Mouse (Mus musculus) spleen, adult 18-20 months (tissue): Measurements from ENCODE around the gene Cpne6.

Source experiments
- DNase-seq, 2 experiments: peaks; one replicate each; pipeline ENCODE4 v3.0.0; 2022; ENCODE audit warnings: mixed read lengths in 2 of 2

Gene Cpne6

GRCm38 (mm10) chr14:55510125-55510731, at the start of gene Cpne6:
Gene Cpne6, plus strand, starts transcription at chr14:55510445.
- DNase-seq, result no peak

DNA sequence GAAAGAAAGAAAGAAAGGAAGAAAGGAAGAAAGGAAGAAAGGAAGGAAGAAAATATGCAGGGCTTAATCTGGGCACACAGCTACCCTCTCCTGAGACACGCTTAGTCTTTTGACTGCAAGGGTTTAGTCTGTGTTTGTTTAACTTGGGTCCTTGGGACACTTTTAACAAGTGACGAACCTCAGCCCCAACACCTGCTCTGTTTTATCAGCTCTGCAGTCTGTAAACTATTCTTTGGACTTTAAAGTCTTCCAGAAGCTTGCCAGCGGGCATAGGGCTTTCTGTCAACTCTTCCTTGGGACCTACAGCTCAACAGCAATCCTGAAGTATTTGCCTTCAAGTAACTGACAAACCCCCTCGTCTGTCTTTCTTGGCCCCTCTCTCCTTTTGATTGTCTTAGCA, 48.5 kb upstream of the Cpne6 start:
- no peak for DNase-seq

DNA sequence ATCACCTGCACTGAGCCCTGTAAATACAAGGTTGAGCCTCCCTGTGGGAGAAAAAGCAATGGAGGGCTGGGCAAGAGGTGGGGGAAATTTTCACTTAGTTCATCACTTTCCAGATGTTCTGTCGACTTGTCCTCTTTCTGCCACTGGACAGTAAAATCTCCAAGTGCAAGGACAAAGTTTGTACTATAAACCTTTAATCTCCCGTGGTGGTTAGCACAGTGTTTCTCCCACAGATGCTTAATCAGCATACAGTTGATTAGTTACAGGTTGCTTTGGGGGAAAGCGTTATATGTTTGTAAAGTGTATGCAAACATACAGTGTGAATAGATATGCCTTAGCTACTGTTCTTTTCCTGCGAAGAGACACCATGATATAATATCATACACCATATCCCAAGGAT, 43.8 kb upstream of the Cpne6 start:
- no peak for DNase-seq

- no peak for DNase-seq
These were observed 43.1 kb upstream of the Cpne6 start for GRCm38 (mm10) chr14:55467108-55467507.

GRCm38 (mm10) chr14:55468301-55468741, 41.9 kb upstream of the Cpne6 start:
- no peak for DNase-seq

GRCm38 (mm10) chr14:55469041-55469440, 41.2 kb upstream of the Cpne6 start:
- DNase-seq, result no peak

DNA sequence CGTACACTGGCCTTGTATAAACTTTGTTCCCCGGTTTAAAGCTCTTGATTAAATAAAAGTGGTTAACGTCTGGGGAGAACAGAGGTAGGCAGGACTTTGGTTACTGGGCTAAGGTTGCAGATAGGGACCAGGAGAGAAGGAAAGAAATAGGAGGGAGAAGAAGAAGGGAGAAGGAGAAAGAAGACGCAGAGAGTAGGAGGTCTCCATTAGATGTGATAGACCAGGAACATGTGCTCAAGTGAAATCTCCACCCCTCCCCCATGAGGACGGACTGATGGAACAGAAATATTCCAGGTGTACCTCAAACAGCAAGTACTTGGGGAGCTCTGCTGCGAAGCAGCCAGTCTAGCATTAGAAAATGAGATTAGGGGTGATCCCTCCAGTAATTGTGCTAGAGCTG, 40.4 kb upstream of the Cpne6 start:
- DNase-seq, result no peak

- DNase-seq, result no peak
These were observed 39.4 kb upstream of the Cpne6 start for GRCm38 (mm10) chr14:55470806-55471205.

DNA sequence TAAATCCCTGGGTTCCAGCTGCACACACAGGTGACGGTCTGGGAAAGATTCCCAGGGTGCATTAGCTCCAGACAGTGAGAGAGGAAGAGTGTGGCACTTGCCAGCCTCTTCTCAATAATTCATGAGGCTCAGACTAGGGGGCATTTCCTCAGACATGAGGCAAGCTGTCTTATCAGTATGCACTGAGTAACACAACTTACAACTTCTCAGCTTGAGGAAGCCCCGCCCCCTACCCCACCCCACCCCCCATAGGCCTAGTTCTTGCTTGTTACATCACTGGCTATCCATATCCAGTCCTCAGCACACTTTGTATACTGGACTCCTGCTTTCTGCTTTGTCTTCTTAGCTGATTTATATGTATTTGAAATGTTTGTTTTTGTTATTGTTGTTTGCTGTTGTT, 34.6 kb upstream of the Cpne6 start:
- no peak for DNase-seq

DNA sequence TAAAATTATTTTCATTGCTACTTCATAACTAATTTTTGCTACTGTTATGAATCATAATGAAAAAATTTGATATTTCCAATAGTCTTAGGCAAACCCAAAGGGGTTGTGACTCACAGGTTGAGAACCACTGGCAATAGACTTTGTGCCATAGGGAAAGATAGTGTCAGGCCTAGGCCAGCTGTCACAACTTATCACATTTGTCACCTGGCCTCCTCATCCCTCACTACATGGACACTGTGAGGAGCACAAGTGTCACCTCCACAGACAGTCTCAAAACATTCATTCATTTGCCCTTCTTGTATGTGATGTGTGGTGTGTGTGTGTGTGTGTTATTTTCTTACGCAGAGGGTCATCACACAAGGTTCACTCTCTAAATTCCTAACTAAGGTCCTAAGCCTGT, 32.8 kb upstream of the Cpne6 start:
- DNase-seq, result no peak

DNA sequence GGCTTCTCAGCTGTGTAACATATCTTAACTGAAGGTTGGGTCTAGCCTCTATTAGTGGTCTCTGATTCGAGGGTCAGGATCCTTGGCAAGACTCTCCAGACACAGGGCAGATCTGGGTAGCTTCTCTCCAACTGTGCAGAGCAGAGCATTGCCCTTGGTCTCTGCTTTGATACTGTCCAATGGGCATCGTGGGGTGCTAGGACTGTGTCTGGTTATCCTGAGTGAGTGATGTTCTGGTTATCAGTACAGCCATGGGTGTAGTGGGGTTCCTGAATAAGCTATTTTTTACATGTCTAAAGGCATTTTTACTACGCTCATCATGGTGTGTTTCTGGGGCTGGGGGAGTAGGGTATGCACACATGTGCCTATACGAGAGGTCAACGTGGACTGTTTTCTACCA, 32.4 kb upstream of the Cpne6 start:
- no peak for DNase-seq

DNA sequence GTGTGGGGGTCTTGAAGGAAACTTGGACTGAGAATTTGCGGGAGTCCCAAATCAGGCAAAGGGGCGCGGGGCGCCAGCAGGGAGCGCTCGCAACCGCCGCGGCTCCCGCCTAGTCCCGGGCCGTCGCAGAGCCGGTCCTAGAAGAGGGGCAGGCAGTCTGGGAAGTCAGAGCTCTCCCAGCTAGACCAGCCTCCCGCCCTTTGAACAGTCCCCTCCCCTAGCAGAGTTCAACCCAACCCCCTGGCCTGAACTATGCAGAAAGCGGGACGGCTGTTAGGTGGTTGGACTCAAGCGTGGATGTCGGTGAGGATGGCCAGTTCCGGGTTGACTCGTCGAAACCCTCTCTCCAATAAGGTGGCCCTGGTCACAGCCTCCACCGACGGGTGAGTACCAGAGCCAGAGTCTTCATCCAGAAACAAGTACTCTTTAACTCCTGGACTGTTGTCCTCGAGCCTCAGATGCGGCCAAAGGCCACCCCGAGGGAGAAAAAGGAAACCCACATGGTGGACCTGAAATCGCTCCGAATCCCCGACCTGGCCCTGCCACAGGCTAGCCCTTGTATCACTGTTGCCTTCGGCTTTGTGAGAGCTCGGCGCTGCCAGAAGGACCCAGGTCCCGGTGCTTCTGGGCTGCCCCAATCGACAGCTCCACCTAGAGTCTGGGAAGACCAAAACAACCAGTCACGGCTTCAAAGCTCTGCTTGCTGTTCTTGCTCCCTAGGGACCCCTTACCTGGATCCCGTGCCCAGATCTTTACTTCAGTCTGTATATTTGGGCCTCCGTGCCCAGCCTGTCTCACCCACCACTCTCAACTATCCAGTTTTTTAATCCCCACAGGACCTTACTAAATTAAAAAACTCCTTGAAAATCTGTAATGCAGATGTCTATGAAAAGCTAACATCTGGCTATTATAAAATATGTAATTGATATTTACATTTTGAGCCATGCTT, 31.3 kb upstream of the Cpne6 start, which contains the start of gene Dhrs4:
TSS of gene Dhrs4 (plus strand) at position 108 of the 949 bp plus-strand sequence.
- peak; percentile 68 to 73 for DNase-seq

- no peak for DNase-seq
These were observed 30.6 kb upstream of the Cpne6 start for GRCm38 (mm10) chr14:55479629-55480028.

DNA sequence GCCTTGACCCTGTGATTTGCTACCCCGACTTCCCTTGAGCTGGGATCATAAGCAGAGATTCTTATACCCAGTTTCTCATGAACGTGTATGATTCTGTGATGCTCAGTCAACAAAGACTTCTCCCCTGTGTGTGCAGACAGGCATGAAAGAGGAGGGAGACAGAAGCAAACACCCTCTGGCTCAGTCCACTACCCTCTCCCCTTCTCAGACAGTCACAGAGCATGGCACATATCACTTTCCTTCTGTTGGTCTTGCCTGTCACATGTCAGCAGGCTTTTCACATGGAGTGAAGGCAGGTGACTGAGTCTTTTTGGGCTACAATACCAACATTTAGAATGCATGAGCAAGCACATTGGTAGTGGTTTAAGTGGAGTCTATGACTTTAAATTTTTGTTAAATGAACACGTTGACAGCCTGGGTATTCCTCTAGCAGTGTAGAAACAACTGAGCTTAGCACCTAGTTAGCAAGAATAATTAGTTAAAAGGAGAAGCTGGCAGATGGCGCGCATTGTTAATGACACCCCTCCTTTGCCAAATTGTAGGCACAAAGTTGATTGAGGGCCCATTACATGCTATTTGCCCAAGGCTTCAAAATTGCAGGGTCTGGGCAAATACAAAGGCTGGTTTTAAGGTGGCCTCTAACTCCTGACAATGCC, 25.7 kb upstream of the Cpne6 start:
- no peak for DNase-seq

DNA sequence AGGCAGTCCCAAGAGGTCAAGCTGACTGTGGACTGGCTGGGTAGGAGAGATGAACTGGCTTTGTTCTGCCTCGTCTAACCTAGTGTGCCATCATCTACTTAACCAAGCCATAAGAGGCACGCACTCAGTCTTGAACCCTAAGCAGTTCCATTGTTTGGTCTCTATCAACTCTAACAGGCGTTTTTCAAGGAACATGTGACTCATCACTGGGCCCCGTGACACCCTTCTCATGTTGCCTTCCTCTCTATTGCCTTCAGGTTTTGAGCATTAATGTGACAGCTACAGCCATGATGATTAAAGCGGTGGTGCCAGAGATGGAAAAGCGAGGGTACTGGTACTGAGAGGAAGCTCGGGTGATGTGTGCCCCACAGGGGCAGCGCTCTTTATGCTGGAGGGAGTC, 23.4 kb upstream of the Cpne6 start:
- no peak for DNase-seq

DNA sequence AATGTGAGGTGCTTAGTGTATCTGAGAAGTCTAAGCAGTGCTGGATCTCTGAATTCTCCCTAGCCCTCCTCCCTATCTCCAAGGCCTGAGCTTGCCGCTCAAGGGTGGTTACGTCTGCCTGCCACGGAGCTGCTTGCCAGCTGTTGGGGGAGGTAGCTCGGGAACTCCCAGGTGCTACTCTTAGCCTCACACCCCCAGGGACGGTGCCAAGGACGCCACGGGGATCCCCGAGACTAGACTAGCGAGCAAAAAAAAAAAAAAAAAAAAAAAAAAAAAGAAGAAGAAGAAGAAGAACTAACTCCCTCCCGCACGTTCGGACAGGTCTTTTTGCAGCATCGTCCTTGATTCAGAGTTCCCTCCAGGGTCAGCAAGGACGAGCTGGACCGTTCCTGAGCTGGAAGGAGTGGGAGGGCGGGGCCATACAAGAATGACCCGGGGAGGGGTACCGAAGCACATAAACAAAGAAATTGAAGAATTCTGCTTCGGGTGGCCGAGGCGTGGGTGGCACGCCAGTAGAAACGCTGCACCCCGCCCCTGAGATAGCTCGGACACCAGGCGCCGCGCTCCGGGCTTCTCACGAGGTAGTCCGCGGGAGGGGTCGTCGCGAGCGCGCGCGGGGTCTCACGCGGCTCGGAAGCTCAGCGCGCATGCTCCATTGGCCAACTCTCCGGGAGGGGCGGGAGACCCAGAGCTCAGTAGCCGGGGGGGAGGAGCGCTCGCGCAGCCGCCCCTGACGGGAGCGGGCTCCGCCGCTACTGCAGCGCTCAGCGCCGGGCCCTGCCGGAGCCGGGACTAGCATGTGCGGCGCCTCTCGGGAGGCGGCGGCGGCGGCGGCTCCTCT, 19.7 kb upstream of the Cpne6 start, which contains the start of gene Carmil3:
TSS of gene Carmil3 (plus strand) at position 291 of the 841 bp plus-strand sequence.
- DNase-seq, result peak; percentile 38 to 64

DNA sequence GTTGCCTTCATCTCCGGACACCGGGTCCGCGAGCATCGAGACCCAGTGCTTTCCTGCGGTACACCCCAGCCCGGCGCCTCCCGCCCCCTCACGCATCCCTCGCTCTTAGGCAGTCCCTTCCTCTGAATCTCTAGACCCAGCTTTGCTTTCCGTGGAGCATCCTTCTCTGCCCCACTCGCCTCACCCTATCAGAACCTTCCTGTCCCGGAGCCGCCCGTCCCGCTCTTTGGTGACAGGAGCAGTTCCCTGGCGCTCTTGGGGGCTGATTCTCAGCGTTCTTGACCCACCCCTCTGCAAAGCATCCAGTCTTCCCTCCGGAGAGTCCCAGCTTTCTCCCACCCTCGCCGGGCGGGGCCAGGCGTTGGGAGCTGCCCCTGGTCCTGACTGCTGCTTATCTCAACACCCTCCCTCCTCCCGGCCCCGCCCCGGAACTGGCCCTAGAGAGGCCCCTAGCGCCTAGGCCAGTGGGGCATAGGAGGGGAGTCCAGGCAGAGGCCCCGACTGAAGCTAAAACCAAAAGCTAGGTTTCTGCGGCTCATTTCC, 18.9 kb upstream of the Cpne6 start:
- peak; percentile 27 to 46 for DNase-seq

DNA sequence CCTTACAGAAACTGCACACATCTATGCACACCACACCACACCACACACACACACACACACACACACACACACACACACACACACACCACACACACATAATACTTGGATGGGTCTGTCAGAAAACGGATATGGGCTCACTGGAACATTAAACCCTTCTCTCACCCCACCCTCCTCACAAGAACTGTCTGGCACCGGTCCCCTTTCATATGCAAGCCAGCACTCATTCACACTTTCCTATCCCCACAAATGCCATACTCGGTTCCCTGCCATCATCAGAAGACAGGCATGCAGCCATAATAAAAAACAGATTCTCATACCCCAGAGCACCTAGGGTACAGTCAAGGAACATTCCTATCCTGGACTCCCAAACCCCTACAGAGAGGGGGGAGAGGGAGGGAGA, 18.1 kb upstream of the Cpne6 start:
- DNase-seq, result no peak

GRCm38 (mm10) chr14:55495509-55496240, 14.6 kb upstream of the Cpne6 start:
- DNase-seq, result no peak

DNA sequence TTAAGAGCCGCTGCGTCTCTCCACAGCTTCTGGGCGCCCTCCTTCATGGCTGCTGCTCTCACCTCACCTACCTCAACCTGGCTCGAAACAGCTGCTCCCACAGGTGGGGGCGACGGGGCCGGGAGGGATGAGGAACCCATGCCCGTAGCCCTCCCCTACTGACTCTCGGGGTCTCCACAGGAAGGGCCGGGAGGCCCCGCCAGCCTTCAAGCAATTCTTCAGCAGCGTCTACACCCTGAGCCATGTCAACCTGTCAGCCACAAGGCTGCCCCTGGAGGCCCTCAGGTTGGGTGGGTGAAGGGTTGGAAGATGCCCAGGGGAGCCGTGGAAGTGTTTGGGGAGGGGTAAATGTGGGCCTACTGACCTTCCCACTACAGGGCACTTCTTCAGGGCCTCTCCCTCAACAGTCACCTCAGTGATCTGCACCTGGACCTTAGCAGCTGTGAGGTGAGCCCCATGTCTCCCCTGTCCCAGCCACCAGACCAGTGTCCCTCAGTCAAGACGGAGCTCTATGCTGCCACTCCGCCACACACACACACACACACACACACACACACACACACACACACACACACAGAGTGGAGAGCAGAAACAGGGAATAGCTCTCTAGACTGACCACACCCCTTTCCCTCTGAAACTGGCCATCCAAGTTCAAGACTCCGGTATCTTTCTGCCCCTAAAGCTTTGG, 13.3 kb upstream of the Cpne6 start:
- DNase-seq, result peak in 1 of 2 experiments; percentile 15

- DNase-seq, result peak; percentile 76 to 89
These were observed 12.8 kb upstream of the Cpne6 start for GRCm38 (mm10) chr14:55497449-55497821.
